Mouse (Mus musculus) gastrocnemius, postnatal 10 days (tissue): Measurements from ENCODE around the gene Glyctk. TPM values are rescaled to one million over a fixed set of nuclear protein-coding genes. Genes with fewer than 3 reads are reported as not detected.

ENCODE experiments used
- DNase-seq: peaks from one replicate; pipeline ENCODE4 v3.0.0; 2021; ENCODE audit warnings: mixed read lengths
- microRNA-seq, 2 experiments: library from miRNA; unstranded; fragments of <30 nt; microRNA quantifications; one replicate each; pipeline ENCODE4 v1.2.0; 2021
- total RNA-seq, 2 experiments: library from RNA; stranded (reverse); gene quantifications; 2 replicates each; pipeline ENCODE4 v1.2.3; 2021

The Glyctk gene
- total RNA-seq, 2 experiments from 2014 or later: 0.78 to 0.90 TPM

GRCm38 (mm10) chr9:106147281-106147680 is 10.7 kb downstream of the Glyctk start:
- DNase-seq: no peak

DNA sequence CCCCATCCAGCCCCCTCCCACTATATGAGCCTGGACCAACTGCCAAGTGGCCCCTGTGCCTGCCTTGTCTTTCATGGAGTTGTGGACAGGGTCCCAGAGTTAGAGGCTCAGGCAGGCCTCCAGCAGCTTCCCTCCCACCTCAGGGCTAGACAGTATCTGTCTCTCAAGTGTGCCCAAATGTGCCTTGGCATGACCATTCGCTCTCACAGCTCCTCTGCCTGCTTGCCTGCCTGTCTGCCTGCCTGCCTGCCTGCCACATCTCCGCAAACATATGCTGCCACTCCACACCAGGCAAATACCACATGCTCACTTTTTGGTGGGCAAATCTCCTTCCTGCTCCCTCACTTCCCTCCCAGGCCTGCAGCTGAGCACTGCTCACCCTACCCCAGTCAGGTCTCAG is 12.4 kb downstream of the Glyctk start:
- no peak for DNase-seq

GRCm38 (mm10) chr9:106144176-106144575 is 13.8 kb downstream of the Glyctk start:
- DNase-seq: no peak

GRCm38 (mm10) chr9:106141955-106142354 is 16.0 kb downstream of the Glyctk start:
- DNase-seq: no peak

DNA sequence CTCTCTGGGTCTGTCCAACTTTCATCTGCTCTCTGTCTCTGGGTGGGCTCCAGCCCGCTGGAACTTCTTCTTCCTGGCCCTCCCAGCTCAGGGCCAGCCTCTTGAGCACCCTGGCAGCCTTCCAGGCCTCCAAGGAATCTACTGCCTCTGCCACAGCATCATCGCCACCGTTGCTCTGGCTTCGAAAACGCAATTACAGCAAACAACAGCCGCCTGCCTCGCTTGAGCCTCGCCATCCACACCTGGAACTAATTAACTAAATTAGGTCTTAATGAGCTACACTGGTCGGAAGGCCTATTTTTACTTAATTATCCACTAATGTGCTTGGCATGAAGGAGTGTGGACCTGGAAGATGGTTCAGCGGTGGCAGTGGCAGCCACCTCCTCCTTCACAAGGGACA is 18.2 kb downstream of the Glyctk start:
- peak; percentile 43 for DNase-seq

GRCm38 (mm10) chr9:106137671-106138216 is 20.2 kb downstream of the Glyctk start:
- DNase-seq: no peak

DNA sequence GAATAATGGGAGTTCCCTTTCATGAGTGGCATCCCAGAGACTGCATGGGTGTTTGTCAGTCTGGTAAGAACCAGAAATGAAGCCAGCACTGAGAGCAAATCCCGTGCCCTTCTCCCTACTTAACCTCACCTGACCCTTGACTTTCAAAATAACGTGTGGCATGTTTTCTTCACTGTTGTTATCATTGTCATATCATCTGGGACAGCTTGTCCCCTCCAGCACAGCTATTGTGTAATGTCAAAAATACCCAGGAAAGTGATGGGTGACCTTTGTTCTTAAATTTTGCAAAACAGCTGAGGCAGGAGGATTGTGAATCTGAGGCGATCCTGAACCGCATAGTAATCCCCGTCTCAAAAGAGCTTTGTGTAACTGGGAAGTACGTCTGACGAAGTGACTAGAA is 27.7 kb downstream of the Glyctk start:
- DNase-seq: no peak

GRCm38 (mm10) chr9:106129072-106129471 is 28.9 kb downstream of the Glyctk start:
- DNase-seq: no peak

GRCm38 (mm10) chr9:106126786-106127251 is 31.1 kb downstream of the Glyctk start:
- DNase-seq: no peak

DNA sequence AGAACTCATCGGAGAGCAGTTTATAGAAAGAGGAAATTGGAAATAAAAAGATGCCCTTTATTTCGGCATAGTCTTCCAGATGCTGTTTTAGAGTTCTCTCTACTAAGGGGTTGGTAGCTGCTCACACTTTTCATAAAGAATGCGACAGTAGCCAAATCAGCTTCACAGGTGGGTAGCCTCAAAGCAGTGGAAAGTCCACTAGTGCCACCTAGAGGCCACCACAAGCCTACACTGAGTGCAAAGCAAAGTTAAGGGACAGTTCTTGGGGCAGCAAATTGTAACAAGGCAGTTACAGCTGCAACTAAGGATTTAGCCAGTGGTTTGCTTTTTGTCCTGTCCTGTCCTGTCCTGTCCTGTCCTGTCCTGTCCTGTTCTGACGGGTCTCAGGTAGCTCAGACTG is 34.3 kb downstream of the Glyctk start:
- DNase-seq: no peak

- DNase-seq: no peak
Measured at GRCm38 (mm10) chr9:106119075-106119474, 38.9 kb downstream of the Glyctk start.

- DNase-seq: no peak
Measured at GRCm38 (mm10) chr9:106115801-106116424, 42.0 kb downstream of the Glyctk start.

- peak; percentile 82 for DNase-seq
Measured at GRCm38 (mm10) chr9:106112770-106113423, 45.0 kb downstream of the Glyctk start.

DNA sequence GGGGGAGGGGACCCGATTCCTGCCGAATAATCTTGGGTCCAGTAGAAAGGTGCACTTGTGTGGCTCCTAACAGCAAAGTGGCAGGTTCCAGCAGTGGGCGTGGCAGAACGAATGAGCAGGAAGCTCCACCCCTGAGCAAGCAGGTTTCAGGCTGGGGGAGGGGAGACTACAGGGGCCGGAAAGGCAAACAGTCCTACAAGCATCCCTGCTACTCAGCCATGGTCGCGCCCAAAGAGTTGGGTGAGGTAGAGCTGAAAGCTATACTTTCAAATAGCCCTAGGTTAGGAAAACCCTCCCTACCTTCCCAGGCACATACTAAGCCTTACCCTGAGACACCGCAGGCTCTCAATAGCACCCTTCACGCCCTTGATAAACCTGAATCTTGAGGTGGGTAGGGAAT is 51.7 kb downstream of the Glyctk start:
- no peak for DNase-seq

- DNase-seq: no peak
Measured at GRCm38 (mm10) chr9:106104401-106104800, 53.5 kb downstream of the Glyctk start.

Small RNAs within 50 kb of the gene (microRNA-seq; reads per million reads assigned to microRNA genes)
- 0.32 to 0.75 reads per million in 2 experiments for gene Mir135a-1
- gene Mirlet7g: 46,936 to 69,578 reads per million in 2 experiments

Other genes starting within 250 kb of the Glyctk start
- gene Col6a5, start 197.5 kb downstream of the Glyctk start, total RNA-seq: 1 to 10 TPM; 1.2 to 1.4 TPM
- under 1 TPM; 0.09 to 0.18 TPM for gene Col6a4, start 61.4 kb downstream of the Glyctk start, total RNA-seq
- 10 to 100 TPM; 31.1 to 38.8 TPM for gene Wdr82, start 12.8 kb upstream of the Glyctk start, total RNA-seq
- 10 to 100 TPM in 1 of 2 experiments, 1 to 10 TPM in 1; 8.0 to 10.0 TPM for gene Ppm1m, start 41.6 kb upstream of the Glyctk start, total RNA-seq
- gene Twf2, start 45.0 kb upstream of the Glyctk start, total RNA-seq: 10 to 100 TPM; 57.2 to 70.5 TPM
- under 1 TPM; 0.52 to 0.90 TPM for gene Tlr9, start 64.5 kb upstream of the Glyctk start, total RNA-seq
- gene Alas1, start 90.5 kb upstream of the Glyctk start, total RNA-seq: 100 to 1,000 TPM; 152 to 165 TPM
- 1 to 10 TPM; 3.7 to 5.2 TPM for gene Poc1a, start 122.9 kb upstream of the Glyctk start, total RNA-seq
- 10 to 100 TPM; 16.0 to 19.9 TPM for gene Dusp7, start 210.5 kb upstream of the Glyctk start, total RNA-seq